Mouse (Mus musculus): ENCODE measurements at regions not wholly inside any gene's neighbourhood (a gene's known extent, or its start where the extent isn't known, plus 50 kb on each side); places are given as distances from the start of the nearest gene placed in this dataset.

DNA sequence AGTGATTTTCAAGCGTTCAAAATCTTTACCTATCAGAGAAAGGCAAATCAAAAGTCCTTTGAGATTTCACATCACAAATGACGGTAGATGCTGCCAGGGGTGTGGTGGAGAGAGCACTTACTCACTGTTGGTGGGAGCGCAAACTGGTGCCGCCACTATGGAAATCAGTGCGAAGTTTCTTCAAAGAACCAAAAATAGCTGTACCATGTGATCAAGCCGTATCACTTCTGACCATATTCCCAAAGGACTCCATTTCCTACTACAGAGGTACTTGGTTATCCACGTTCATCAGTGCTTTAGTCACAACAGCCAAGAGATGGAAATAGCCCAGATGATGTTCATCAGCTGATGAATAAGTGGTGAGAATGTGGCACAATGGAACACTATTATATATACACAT is 249.8 kb upstream of the Pum3 start:
- TF ChIP-seq CTCF (conservative IDR thresholded peaks at IDR 0.05; ENCODE audit: low read length) (no peak), NANOG (IDR thresholded peaks at IDR 0.05; ENCODE audit: borderline replicate concordance, low read length) (no peak), POU5F1 (IDR thresholded peaks at IDR 0.05; ENCODE audit: borderline replicate concordance, low read length) (no peak)
